Mouse (Mus musculus) bone marrow, adult 2 months (tissue): ENCODE measurements around the gene Mocs2.

Experiments
- CTCF ChIP-seq: fragments of 200-500 bp; IDR thresholded peaks from 2 replicates; pipeline ENCODE4 v1.5.1; 2011; ENCODE audit warnings: low read length, control low read depth; ENCODE audit not compliant: control insufficient read depth, insufficient read depth
- POLR2A ChIP-seq: fragments of 200-500 bp; IDR thresholded peaks from 2 replicates; pipeline ENCODE4 v1.6.1; 2011; ENCODE audit warnings: low read depth, mild to moderate bottlenecking, control low read depth, low read length, borderline replicate concordance; ENCODE audit not compliant: control insufficient read depth

DNA sequence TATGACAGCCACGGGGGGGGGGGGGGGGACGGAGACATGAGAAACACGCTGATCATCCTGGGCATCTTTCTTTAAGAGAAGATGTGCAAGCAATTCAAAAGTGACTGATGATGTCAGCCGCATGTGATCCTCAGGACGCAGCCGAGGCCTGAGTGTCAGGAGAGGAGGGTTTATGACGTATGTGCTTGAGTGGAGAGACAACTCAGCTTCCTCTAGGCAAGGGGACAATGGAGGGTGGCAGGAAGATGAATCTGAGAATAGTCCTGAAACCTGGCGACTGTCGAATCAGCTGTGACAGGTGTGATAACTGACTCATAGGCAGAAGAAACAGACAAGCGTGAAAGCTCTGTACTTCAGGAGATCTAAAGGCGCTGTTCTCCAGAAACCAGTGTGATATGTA lies 60.6 kb downstream of the Mocs2 start:
- TF ChIP-seq CTCF (no peak), POLR2A (no peak)
